Mouse (Mus musculus) right cerebral cortex, postnatal 4 days (tissue): ENCODE data around the gene Hdgfl2.

Experiments used
- DNase-seq: peaks from one replicate; pipeline ENCODE4 v3.0.0-alpha.2; 2022

The Hdgfl2 gene

DNA sequence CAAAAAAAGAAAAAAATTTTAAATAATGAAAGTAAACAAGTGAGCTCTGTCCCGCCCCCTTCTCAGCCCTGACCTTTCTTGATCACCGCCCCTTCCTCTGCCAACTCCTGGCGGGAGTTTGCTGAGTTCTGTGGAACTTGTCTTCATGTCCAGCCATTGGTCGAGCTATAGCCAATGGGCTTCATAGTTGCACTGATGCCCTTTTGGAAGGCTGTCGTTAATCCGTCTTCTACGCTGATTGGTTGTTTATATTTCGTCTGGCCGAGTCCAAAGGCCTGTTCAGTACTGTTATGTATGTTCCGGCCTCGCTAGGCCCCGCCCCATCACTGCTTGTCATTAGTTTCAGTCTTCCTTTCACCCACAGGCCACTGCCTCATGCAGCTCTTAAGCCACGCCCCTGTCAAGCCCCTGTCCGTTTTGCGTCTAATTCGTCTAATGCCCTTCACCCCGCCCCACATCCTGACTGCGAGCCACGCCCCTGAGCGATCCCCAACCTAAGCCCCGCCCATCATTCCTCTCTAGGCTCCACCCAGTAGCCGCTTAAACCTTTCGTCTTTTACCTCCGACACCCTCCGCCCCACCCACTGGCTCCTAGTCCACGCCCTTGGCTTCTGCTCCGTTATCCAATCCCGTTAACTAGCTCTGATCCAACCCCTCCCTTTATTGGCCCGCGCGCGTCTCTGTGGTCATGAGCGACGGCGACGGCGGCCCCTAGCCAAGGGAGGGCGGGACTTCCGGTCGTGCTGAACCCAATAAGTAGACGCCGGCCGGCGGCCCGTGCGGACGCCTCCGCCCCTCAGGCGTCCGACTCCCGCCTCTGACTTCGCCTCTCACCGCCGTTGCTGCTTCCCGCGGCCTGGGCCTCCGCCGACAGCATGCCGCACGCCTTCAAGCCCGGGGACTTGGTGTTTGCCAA is at the start of gene Hdgfl2:
TSS of gene Hdgfl2 (plus strand) at position 755 of the 916 bp plus-strand sequence.
- peak; percentile 99 for DNase-seq

GRCm38 (mm10) chr17:56030238-56030870 is 49.1 kb upstream of the Hdgfl2 start:
- DNase-seq = no peak

DNA sequence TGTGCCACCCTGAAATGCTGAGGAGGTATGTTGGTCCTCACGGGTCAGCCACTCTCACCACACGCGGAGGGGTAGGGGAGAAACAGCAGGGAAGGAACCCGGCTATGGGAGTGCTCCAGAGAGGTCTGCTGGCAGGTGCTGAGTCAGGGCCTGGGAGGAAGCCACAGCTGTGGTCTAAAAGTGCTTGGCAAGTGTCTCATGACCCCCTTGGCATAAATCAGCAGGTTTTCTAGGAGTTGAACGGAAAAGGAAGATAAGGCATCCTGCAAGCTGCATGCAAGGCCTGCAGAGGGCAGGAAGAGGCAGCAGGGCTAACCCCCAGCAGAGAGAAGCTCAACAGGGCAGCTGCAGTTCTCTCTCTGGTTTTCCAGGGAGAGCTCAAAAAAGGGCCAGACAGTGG is 48.5 kb upstream of the Hdgfl2 start:
- no peak for DNase-seq

DNA sequence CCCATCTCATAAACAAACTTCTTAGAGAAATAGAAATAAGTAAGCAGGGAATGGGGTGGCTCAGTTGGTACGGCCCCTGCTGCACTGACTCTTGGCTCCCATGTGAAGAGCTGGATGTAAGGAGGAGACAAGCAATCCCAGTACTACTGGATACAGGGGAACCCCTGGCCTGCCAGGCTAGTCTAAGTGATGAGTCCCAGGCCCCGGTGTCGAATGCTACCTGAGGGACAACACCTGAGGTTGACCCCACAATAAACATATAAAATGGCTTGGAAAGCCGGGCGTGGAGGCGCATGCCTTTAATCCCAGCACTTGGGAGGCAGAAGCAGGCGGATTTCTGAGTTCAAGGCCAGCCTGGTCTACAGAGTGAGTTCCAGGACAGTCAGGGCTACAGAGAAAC is 48.0 kb upstream of the Hdgfl2 start:
- no peak for DNase-seq

- no peak for DNase-seq
These were observed 47.2 kb upstream of the Hdgfl2 start for GRCm38 (mm10) chr17:56032127-56032733.

DNA sequence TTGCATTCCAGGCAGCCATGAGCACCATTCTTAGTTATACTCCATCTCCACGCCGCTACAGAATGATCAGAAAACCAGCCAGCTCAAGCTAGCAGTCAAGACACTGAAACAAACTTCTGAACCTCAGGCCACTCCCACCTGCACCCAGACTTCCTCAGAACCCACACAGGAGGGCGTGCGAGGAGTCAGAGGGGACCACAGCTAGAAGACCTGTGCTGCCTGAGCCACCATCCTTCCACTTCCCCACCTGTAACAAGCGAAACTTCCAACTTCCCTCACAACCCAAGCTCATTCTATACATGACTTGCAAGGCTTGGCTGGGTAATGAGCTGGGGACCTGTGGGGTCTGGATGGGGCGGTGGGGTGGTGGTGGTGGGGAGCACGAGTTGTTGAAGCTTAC is 46.6 kb upstream of the Hdgfl2 start:
- DNase-seq = no peak

DNA sequence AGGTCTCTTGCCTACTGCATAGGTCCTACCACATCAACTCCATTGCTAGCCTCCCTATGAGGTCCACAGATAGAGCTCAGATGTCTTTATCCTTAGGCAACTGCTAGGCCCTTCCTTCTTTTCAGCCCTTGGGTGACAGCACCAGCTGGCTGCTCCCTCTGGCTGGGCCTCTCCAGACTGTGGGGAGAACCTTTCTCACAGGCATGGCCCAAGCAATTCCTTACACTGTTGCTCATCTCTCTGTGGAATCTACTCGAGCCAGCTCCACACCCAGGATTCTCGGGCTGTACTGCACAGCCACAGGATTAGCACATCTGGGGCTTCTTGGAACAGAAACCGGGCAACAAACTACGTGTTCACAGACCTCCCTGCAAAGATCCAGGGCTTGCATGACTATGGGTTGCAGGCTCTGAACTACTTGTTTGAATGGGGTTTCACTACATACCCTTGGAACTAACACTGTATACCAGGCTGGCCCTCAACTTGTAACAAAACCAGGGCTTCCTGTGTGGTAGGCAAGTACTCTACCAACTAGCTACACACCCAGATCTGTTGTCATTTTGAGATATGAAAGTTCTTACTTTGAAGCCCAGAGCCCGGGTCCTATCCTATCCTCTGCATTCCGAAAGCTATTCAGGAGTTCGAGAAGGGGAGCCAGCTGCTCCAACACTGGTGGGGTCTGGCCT is 45.3 kb upstream of the Hdgfl2 start:
- no peak for DNase-seq

DNA sequence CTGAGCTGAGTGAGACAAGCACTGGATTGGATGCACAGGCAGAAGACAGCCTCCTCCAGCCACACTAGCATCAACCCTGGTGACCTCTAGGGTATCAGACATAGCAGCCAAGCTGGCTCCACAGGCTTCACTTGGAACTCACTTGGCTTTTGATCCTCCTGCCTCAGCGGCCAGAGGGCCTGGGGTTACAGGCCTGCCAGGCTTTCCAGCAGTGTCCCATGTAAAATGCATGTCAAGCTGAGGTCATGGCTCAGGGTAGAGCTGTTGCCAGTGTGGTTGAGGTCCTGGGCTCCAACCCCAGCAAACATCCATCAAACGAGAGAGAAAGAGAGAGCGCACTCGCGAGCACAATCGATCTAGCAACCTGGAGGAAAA is 44.7 kb upstream of the Hdgfl2 start:
- no peak for DNase-seq

- DNase-seq = no peak
These were observed 44.2 kb upstream of the Hdgfl2 start for GRCm38 (mm10) chr17:56035216-56035615.

DNA sequence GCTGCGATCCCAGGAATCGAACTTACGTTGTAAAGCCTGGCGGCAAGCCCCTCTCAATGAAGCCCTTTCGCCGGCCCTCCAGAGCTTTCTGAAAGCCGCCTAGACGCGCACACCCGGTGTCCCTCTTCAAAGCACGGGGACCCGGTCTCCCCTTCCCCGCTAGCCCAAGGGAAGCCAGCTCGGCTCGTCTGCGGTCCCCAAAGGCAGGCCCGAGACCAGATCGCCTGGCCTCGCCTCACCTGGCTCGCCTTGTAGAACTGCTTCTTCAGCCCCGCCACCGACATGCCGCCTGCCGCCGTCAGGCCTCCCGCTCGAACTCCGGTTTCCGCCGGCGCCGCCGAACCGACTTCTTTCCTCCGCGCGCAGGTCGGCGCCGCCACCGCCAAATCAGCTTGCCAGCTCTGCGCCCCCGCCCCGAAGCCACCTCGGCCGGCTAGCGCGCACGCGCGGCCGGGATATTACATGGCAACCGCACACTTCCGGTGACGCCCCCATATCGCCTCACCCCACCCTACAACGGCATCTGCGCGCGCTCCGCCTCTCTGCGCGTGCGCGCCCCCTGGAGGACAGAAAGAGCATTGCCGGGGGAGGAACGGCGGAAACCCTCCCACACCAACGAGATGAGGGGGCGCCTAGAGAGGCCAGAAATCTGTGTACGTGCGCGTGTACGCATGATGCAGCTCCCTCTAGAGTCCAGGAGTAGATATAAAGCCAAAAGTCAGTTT is 43.1 kb upstream of the Hdgfl2 start, which contains the start of gene Sh3gl1:
TSS of gene Sh3gl1 (minus strand) at position 460 of the 725 bp plus-strand sequence.
- DNase-seq = peak; percentile 99

GRCm38 (mm10) chr17:56036901-56037287 is 42.5 kb upstream of the Hdgfl2 start:
- DNase-seq = no peak

DNA sequence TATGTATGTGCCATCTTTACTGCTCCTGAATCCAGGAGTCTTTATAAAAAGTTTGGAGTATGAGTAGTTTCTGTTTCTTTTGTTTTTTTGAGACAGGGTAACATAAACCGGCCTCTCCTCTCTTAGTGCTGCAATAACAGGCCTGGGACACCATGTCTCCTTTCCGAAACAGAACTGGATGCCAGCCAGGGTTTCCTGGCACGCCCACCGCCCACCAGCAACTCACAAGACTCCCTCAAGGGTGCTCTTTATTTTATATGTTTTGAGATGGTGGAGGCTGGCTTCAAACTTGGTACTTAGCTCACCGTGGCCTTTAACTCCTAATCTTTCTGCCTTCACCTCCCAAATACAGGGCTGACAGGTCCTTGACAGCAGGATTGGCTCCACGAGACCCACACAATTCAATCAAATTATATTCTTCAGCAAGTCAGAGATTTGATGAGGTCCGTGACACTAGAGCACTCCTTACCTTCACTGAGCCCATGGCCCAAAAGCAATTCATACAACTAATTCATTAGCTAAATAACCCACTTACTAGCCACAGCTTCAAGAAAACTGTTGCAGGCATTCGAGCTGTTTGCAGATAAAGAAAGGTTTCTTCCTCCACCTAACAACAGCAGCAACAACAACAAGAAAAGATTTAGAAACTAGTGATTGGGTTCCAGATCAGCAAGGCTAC is 40.7 kb upstream of the Hdgfl2 start:
- DNase-seq = no peak

- DNase-seq = no peak
These were observed 40.1 kb upstream of the Hdgfl2 start for GRCm38 (mm10) chr17:56039345-56039744.

DNA sequence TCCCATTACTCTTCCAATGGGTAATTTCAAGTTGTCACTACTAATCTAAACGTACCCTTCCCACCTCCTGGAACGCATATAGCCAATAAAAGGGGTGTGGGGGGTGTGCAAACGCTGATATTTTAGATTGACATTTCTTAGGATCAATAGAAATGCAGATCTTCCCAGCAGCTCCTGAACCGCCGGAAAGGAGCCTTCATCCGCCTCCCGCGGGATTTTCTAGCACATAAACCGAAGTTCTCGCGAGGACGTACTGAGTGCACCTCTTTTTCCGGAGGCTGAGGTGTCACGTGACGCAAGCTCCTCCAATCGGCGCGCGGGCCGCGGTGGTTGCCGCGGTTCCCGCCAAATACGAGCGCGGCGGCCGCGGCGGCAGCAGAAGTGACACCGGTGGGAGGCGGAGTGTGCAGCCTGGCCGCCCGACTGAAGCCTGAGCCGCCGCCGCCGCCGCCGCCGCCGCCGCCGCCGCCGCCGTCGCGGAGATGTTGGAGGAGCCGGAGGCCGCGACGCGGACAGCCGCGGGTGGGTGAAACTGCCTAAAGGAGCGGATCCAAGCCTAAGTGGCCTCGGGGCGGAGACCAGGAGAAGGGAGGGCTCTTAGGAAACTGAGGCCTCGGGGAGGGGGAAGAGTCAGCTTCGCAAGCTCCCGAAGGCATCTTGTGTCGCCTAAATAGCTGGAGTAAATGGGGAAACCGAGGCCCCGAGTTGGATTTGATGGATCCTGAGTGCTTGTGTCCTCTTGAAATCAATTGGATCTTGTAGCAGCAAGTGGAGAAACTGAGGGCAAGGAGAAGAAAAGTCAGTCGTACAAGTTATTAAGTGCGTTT is 39.2 kb upstream of the Hdgfl2 start, which contains the start of gene Chaf1a:
TSS of gene Chaf1a (plus strand) at position 410 of the 827 bp plus-strand sequence.
- peak; percentile 96 for DNase-seq

DNA sequence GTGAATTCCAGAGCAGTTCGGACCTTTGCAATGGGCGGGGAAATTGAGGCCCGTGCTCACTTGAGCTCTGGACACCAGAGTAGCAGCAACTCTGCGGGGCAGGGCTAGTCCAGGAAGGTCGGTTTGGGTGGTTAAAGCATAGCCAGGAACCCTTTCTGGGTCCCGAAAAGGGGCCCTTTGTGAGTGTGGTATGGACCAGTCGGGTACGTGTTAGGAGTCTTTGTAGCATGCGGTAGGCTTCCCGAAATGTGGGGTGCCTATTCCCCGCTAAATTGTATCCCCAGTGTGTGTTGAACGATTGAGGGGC is 38.6 kb upstream of the Hdgfl2 start:
- DNase-seq = no peak

DNA sequence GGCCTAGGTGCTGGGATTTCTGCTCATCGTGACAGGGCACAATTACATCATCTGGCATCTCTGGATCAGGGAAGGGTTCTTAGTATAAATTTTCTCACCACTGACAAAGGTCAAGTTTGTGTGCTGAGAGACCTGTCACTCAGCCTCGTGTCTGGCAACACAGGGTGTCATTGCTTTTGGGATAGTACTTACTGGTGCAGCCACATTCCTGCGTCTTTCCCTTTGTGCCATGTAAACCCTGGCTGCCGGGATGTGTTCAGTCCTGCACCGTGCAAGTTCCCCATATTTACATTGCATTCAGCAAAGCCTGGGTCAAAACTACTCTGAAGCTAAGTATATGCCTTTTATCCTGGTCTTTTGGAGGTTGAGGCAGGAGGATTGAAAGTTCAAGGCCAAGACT is 28.1 kb upstream of the Hdgfl2 start:
- DNase-seq = no peak

- DNase-seq = no peak
These were observed 24.5 kb upstream of the Hdgfl2 start for GRCm38 (mm10) chr17:56054938-56055337.

- DNase-seq = no peak
These were observed 23.3 kb upstream of the Hdgfl2 start for GRCm38 (mm10) chr17:56055945-56056678.

- no peak for DNase-seq
These were observed 21.9 kb upstream of the Hdgfl2 start for GRCm38 (mm10) chr17:56057381-56058120.

DNA sequence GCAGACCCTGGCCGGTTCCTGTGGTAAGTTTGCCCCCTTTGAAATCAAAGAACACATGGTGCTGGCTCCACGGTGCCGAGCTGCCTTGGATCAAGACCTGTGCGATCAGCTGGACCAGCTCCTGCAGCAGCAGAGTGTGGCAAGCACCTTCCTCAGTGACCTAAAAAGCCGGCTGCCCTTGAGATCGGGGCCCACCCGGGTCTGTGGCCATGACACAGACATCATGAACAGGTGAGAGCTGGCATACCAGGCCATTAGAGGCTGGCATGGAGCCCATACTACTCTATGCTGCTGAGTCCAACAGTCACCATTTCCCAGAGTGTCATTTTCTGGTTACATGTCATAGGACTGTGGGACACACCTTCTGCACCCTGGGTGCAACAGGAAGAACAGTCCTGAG is 17.4 kb upstream of the Hdgfl2 start:
- DNase-seq = no peak
